Mouse (Mus musculus): ENCODE data around the gene Pmepa1. TPM values are rescaled to one million over a fixed set of nuclear protein-coding genes. Genes with fewer than 3 reads are reported as not detected.

Pmepa1 gene
- polyA plus RNA-seq, 1 experiment = 25.1 TPM

GRCm38 (mm10) chr2:173202924-173203689 lies 73.2 kb downstream of the Pmepa1 start:
- no peaks in the 10 kb centered on the region for H3K36me3 ChIP-seq (ENCODE audit: control insufficient read depth, insufficient read depth, low read length, poor library complexity, severe bottlenecking)
- H3K4me3 ChIP-seq (ENCODE audit: low read depth, low read length) = no peak overlapping the region
- H3K9ac ChIP-seq (ENCODE audit: low read depth, poor library complexity, severe bottlenecking) = no peak overlapping the region
- H3K27ac ChIP-seq (ENCODE audit: insufficient read depth, low read length) = no peak overlapping the region
- H3K9me3 ChIP-seq (replicated peaks; ENCODE audit: control insufficient read depth, insufficient read depth, low read length, poor library complexity, severe bottlenecking) = no peaks in the 10 kb centered on the region
- H3K4me1 ChIP-seq (ENCODE audit: control insufficient read depth, insufficient read depth, low read length) = peaks cover 2% of the 10 kb centered on the region
- no peak for TF ChIP-seq EP300 (IDR thresholded peaks at IDR 0.05; ENCODE audit: insufficient read depth, low read depth, low read length)
- TF ChIP-seq CTCF (IDR thresholded peaks at IDR 0.05; ENCODE audit: low read depth, low read length) = no peak
- no peak for TF ChIP-seq POLR2A (IDR thresholded peaks at IDR 0.05; ENCODE audit: insufficient read depth, low read length)
- no peaks in the 10 kb centered on the region for H3K27me3 ChIP-seq (ENCODE audit: control insufficient read depth, insufficient read depth, low read length, poor library complexity, severe bottlenecking)

GRCm38 (mm10) chr2:173194796-173195195 lies 81.5 kb downstream of the Pmepa1 start:
- TF ChIP-seq EP300 (IDR thresholded peaks at IDR 0.05; ENCODE audit: insufficient read depth, low read depth, low read length) (no peak), POLR2A (IDR thresholded peaks at IDR 0.05; ENCODE audit: insufficient read depth, low read length) (no peak), CTCF (IDR thresholded peaks at IDR 0.05; ENCODE audit: low read depth, low read length) (no peak)
- 0 out of 2 replicates have a peak, but pooled peaks cover 3% of the 10 kb centered on the region for H3K9me3 ChIP-seq (replicated peaks; ENCODE audit: control insufficient read depth, insufficient read depth, low read length, poor library complexity, severe bottlenecking)
- H3K36me3 ChIP-seq (ENCODE audit: control insufficient read depth, insufficient read depth, low read length, poor library complexity, severe bottlenecking) = no peaks in the 10 kb centered on the region
- H3K4me1 ChIP-seq (ENCODE audit: control insufficient read depth, insufficient read depth, low read length) = no peaks in the 10 kb centered on the region
- no peak overlapping the region for H3K27ac ChIP-seq (ENCODE audit: insufficient read depth, low read length)
- H3K9ac ChIP-seq (ENCODE audit: low read depth, poor library complexity, severe bottlenecking) = no peak overlapping the region
- H3K4me3 ChIP-seq (ENCODE audit: low read depth, low read length) = no peak overlapping the region
- no peaks in the 10 kb centered on the region for H3K27me3 ChIP-seq (ENCODE audit: control insufficient read depth, insufficient read depth, low read length, poor library complexity, severe bottlenecking)

GRCm38 (mm10) chr2:173187182-173187855 lies 89.0 kb downstream of the Pmepa1 start:
- H3K4me3 ChIP-seq (ENCODE audit: low read depth, low read length) = no peak overlapping the region
- no peak overlapping the region for H3K27ac ChIP-seq (ENCODE audit: insufficient read depth, low read length)
- no peaks in the 10 kb centered on the region for H3K9me3 ChIP-seq (replicated peaks; ENCODE audit: control insufficient read depth, insufficient read depth, low read length, poor library complexity, severe bottlenecking)
- TF ChIP-seq EP300 (IDR thresholded peaks at IDR 0.05; ENCODE audit: insufficient read depth, low read depth, low read length) (no peak), CTCF (IDR thresholded peaks at IDR 0.05; ENCODE audit: low read depth, low read length) (no peak), POLR2A (IDR thresholded peaks at IDR 0.05; ENCODE audit: insufficient read depth, low read length) (no peak)
- H3K9ac ChIP-seq (ENCODE audit: low read depth, poor library complexity, severe bottlenecking) = no peak overlapping the region
- H3K4me1 ChIP-seq (ENCODE audit: control insufficient read depth, insufficient read depth, low read length) = no peaks in the 10 kb centered on the region
- H3K27me3 ChIP-seq (ENCODE audit: control insufficient read depth, insufficient read depth, low read length, poor library complexity, severe bottlenecking) = no peaks in the 10 kb centered on the region
- no peaks in the 10 kb centered on the region for H3K36me3 ChIP-seq (ENCODE audit: control insufficient read depth, insufficient read depth, low read length, poor library complexity, severe bottlenecking)

GRCm38 (mm10) chr2:173186047-173186943 lies 90.0 kb downstream of the Pmepa1 start:
- Histone ChIP-seq H3K4me1 (ENCODE audit: control insufficient read depth, insufficient read depth, low read length) (no peaks in the 10 kb centered on the region), H3K27me3 (ENCODE audit: control insufficient read depth, insufficient read depth, low read length, poor library complexity, severe bottlenecking) (no peaks in the 10 kb centered on the region), H3K4me3 (ENCODE audit: low read depth, low read length) (no peak overlapping the region), H3K36me3 (ENCODE audit: control insufficient read depth, insufficient read depth, low read length, poor library complexity, severe bottlenecking) (no peaks in the 10 kb centered on the region), H3K9me3 (replicated peaks; ENCODE audit: control insufficient read depth, insufficient read depth, low read length, poor library complexity, severe bottlenecking) (no peaks in the 10 kb centered on the region), H3K9ac (ENCODE audit: low read depth, poor library complexity, severe bottlenecking) (no peak overlapping the region), H3K27ac (ENCODE audit: insufficient read depth, low read length) (no peak overlapping the region)
- TF ChIP-seq EP300 (IDR thresholded peaks at IDR 0.05; ENCODE audit: insufficient read depth, low read depth, low read length) (no peak), POLR2A (IDR thresholded peaks at IDR 0.05; ENCODE audit: insufficient read depth, low read length) (no peak), CTCF (IDR thresholded peaks at IDR 0.05; ENCODE audit: low read depth, low read length) (peak; percentile 97)

- Histone ChIP-seq H3K27me3 (ENCODE audit: control insufficient read depth, insufficient read depth, low read length, poor library complexity, severe bottlenecking) (no peaks in the 10 kb centered on the region), H3K4me3 (ENCODE audit: low read depth, low read length) (no peak overlapping the region), H3K36me3 (ENCODE audit: control insufficient read depth, insufficient read depth, low read length, poor library complexity, severe bottlenecking) (no peaks in the 10 kb centered on the region), H3K27ac (ENCODE audit: insufficient read depth, low read length) (no peak overlapping the region), H3K9ac (ENCODE audit: low read depth, poor library complexity, severe bottlenecking) (no peak overlapping the region), H3K4me1 (ENCODE audit: control insufficient read depth, insufficient read depth, low read length) (no peaks in the 10 kb centered on the region), H3K9me3 (replicated peaks; ENCODE audit: control insufficient read depth, insufficient read depth, low read length, poor library complexity, severe bottlenecking) (no peaks in the 10 kb centered on the region)
- TF ChIP-seq POLR2A (IDR thresholded peaks at IDR 0.05; ENCODE audit: insufficient read depth, low read length) (no peak), EP300 (IDR thresholded peaks at IDR 0.05; ENCODE audit: insufficient read depth, low read depth, low read length) (no peak), CTCF (IDR thresholded peaks at IDR 0.05; ENCODE audit: low read depth, low read length) (no peak)
These were observed 91.1 kb downstream of the Pmepa1 start for GRCm38 (mm10) chr2:173185282-173185681.
